Mouse (Mus musculus) heart, embryonic 10.5 days (tissue): ENCODE measurements at regions not wholly inside any gene's neighbourhood (a gene's known extent, or its start where the extent isn't known, plus 50 kb on each side); places are given as distances from the start of the nearest gene placed in this dataset.

Experiments
- DNase-seq: peaks from one replicate; pipeline ENCODE4 v3.0.0-alpha.2; 2017; ENCODE audit warnings: low spot score
- H3K27ac ChIP-seq: fragments of 300-500 bp; sonication (generic); 2 replicates; pipeline ENCODE4 v1.5.1; 2016; ENCODE audit warnings: mild to moderate bottlenecking
- H3K27me3 ChIP-seq: fragments of 300-500 bp; sonication (generic); 2 replicates; pipeline ENCODE4 v1.6.1; 2016; ENCODE audit warnings: mild to moderate bottlenecking; ENCODE audit not compliant: poor library complexity, insufficient read depth, severe bottlenecking
- H3K36me3 ChIP-seq: fragments of 300-500 bp; sonication (generic); 2 replicates; pipeline ENCODE4 v1.6.1; 2016; ENCODE audit warnings: mild to moderate bottlenecking, moderate library complexity
- H3K4me1 ChIP-seq: fragments of 300-500 bp; sonication (generic); 2 replicates; pipeline ENCODE4 v1.6.1; 2016; ENCODE audit warnings: mild to moderate bottlenecking
- H3K4me3 ChIP-seq: fragments of 300-500 bp; sonication (generic); 2 replicates; pipeline ENCODE4 v1.5.1; 2016; ENCODE audit warnings: mild to moderate bottlenecking, moderate library complexity
- H3K9me3 ChIP-seq: fragments of 300-500 bp; sonication (generic); 2 replicates; pipeline ENCODE4 v1.6.1; 2016; ENCODE audit warnings: mild to moderate bottlenecking, moderate library complexity
- WGBS: fragments of 180-500 bp; shearing (Covaris S2); methylation state at CpG from one replicate; pipeline ENCODE4 v1.1.7; 2016; 5-methylcytosine and 5-hydroxymethylcytosine counted together

GRCm38 (mm10) chr1:73857497-73857896 lies 266.8 kb downstream of the Tns1 start:
- 58% methylated on average over 5 of the region's 5 CpGs for WGBS
- H3K36me3 ChIP-seq: no peaks in the 10 kb centered on the region
- H3K27me3 ChIP-seq: peaks cover 10% of the 10 kb centered on the region
- peaks cover 4% of the 10 kb centered on the region for H3K4me1 ChIP-seq
- no peak for DNase-seq
- H3K4me3 ChIP-seq: no peak overlapping the region
- H3K27ac ChIP-seq: no peak overlapping the region
- no peaks in the 10 kb centered on the region for H3K9me3 ChIP-seq

GRCm38 (mm10) chr1:73856811-73857210 lies 267.4 kb downstream of the Tns1 start:
- no peaks in the 10 kb centered on the region for H3K9me3 ChIP-seq
- peaks cover 10% of the 10 kb centered on the region for H3K27me3 ChIP-seq
- no peaks in the 10 kb centered on the region for H3K36me3 ChIP-seq
- no peak overlapping the region for H3K4me3 ChIP-seq
- H3K4me1 ChIP-seq: no peaks in the 10 kb centered on the region
- WGBS: 87% methylated on average over 7 of the region's 7 CpGs
- no peak for DNase-seq
- no peak overlapping the region for H3K27ac ChIP-seq

- H3K4me1 ChIP-seq: no peaks in the 10 kb centered on the region
- peaks cover 10% of the 10 kb centered on the region; the same call in 1 of the 2 replicates for H3K27me3 ChIP-seq
- DNase-seq: no peak
- no peaks in the 10 kb centered on the region for H3K9me3 ChIP-seq
- 86% methylated on average over 4 of the region's 4 CpGs for WGBS
- H3K27ac ChIP-seq: no peak overlapping the region
- no peaks in the 10 kb centered on the region for H3K36me3 ChIP-seq
- no peak overlapping the region for H3K4me3 ChIP-seq
These were observed 268.9 kb downstream of the Tns1 start for GRCm38 (mm10) chr1:73855306-73855705.

- H3K4me1 ChIP-seq: no peaks in the 10 kb centered on the region
- WGBS: 84% methylated on average over 11 of the region's 11 CpGs
- no peak for DNase-seq
These were observed 270.4 kb downstream of the Tns1 start for GRCm38 (mm10) chr1:73853851-73854250.

GRCm38 (mm10) chr1:73850173-73851014 lies 273.9 kb downstream of the Tns1 start:
- no peak overlapping the region for H3K27ac ChIP-seq
- 0 out of 2 replicates have a peak, but pooled peaks cover 3% of the 10 kb centered on the region for H3K4me1 ChIP-seq
- no peaks in the 10 kb centered on the region for H3K36me3 ChIP-seq
- 82% methylated on average over 11 of the region's 11 CpGs for WGBS
- no peak overlapping the region for H3K4me3 ChIP-seq
- DNase-seq: no peak
- H3K27me3 ChIP-seq: peaks cover 11% of the 10 kb centered on the region; the same call in 1 of the 2 replicates
- no peaks in the 10 kb centered on the region for H3K9me3 ChIP-seq

More at GRCm38 (mm10) chr1:73853851-73854250, 270.4 kb downstream of the Tns1 start:
- H3K27ac ChIP-seq: no peak overlapping the region
- H3K36me3 ChIP-seq: no peaks in the 10 kb centered on the region
- H3K27me3 ChIP-seq: peaks cover 15% of the 10 kb centered on the region; the same call in 1 of the 2 replicates
- no peak overlapping the region for H3K4me3 ChIP-seq
- H3K9me3 ChIP-seq: no peaks in the 10 kb centered on the region

GRCm38 (mm10) chr1:73848370-73848769 lies 275.9 kb downstream of the Tns1 start:
- WGBS: 60% methylated on average over 3 of the region's 3 CpGs
- no peaks in the 10 kb centered on the region for H3K36me3 ChIP-seq
- no peak overlapping the region for H3K27ac ChIP-seq
- no peak overlapping the region for H3K4me3 ChIP-seq
- peaks cover 19% of the 10 kb centered on the region; the same call in 1 of the 2 replicates for H3K27me3 ChIP-seq
- H3K9me3 ChIP-seq: no peaks in the 10 kb centered on the region
- 0 out of 2 replicates have a peak, but pooled peaks cover 3% of the 10 kb centered on the region for H3K4me1 ChIP-seq
- DNase-seq: no peak

- Histone ChIP-seq H3K9me3 (no peaks in the 10 kb centered on the region), H3K4me3 (no peak overlapping the region), H3K27ac (no peak overlapping the region), H3K36me3 (no peaks in the 10 kb centered on the region), H3K4me1 (0 out of 2 replicates have a peak, but pooled peaks cover 3% of the 10 kb centered on the region), H3K27me3 (peaks cover 19% of the 10 kb centered on the region; the same call in 1 of the 2 replicates)
- no peak for DNase-seq
- 52% methylated on average over 3 of the region's 3 CpGs for WGBS
These were observed 277.1 kb downstream of the Tns1 start for GRCm38 (mm10) chr1:73847126-73847525.

GRCm38 (mm10) chr1:73845115-73845514 lies 279.1 kb downstream of the Tns1 start:
- H3K4me3 ChIP-seq: no peak overlapping the region
- no peak for DNase-seq
- no peaks in the 10 kb centered on the region for H3K9me3 ChIP-seq
- no peak overlapping the region for H3K27ac ChIP-seq
- H3K4me1 ChIP-seq: 0 out of 2 replicates have a peak, but pooled peaks cover 3% of the 10 kb centered on the region
- WGBS: 84% methylated on average over 5 of the region's 5 CpGs
- no peaks in the 10 kb centered on the region for H3K36me3 ChIP-seq
- peaks cover 26% of the 10 kb centered on the region; the same call in 1 of the 2 replicates for H3K27me3 ChIP-seq

- Histone ChIP-seq H3K9me3 (no peaks in the 10 kb centered on the region), H3K4me3 (no peak overlapping the region)
- WGBS: 77% methylated on average over 3 of the region's 3 CpGs
These were observed 279.7 kb downstream of the Tns1 start for GRCm38 (mm10) chr1:73844574-73844973.

GRCm38 (mm10) chr1:73839351-73839750 lies 284.9 kb downstream of the Tns1 start:
- 57% methylated on average over 2 of the region's 2 CpGs for whole genome bisulfite sequencing
- H3K9me3 ChIP-seq: no peaks in the 10 kb centered on the region
- no peak overlapping the region for H3K4me3 ChIP-seq

More at GRCm38 (mm10) chr1:73844574-73844973, 279.7 kb downstream of the Tns1 start:
- no peak for DNase-seq
- H3K27me3 ChIP-seq: peaks cover 28% of the 10 kb centered on the region; the same call in 1 of the 2 replicates
- no peak overlapping the region for H3K27ac ChIP-seq
- no peaks in the 10 kb centered on the region for H3K36me3 ChIP-seq
- H3K4me1 ChIP-seq: 0 out of 2 replicates have a peak, but pooled peaks cover 3% of the 10 kb centered on the region

GRCm38 (mm10) chr1:73836680-73837079 lies 287.6 kb downstream of the Tns1 start:
- H3K4me1 ChIP-seq: peaks cover 4% of the 10 kb centered on the region
- H3K9me3 ChIP-seq: no peaks in the 10 kb centered on the region
- H3K4me3 ChIP-seq: no peak overlapping the region
- DNase-seq: no peak
- H3K27ac ChIP-seq: no peak overlapping the region
- no peaks in the 10 kb centered on the region for H3K36me3 ChIP-seq
- H3K27me3 ChIP-seq: peaks cover 19% of the 10 kb centered on the region; the same call in 1 of the 2 replicates

More at GRCm38 (mm10) chr1:73839351-73839750, 284.9 kb downstream of the Tns1 start:
- no peak overlapping the region for H3K27ac ChIP-seq
- no peak for DNase-seq
- peaks cover 4% of the 10 kb centered on the region for H3K4me1 ChIP-seq
- no peaks in the 10 kb centered on the region for H3K36me3 ChIP-seq
- H3K27me3 ChIP-seq: peaks cover 19% of the 10 kb centered on the region; the same call in 1 of the 2 replicates

- Histone ChIP-seq H3K27ac (no peak overlapping the region), H3K4me1 (peaks cover 4% of the 10 kb centered on the region), H3K36me3 (no peaks in the 10 kb centered on the region), H3K4me3 (no peak overlapping the region), H3K9me3 (no peaks in the 10 kb centered on the region), H3K27me3 (peaks cover 12% of the 10 kb centered on the region; the same call in 1 of the 2 replicates)
- 77% methylated on average over 1 of the region's 1 CpGs for WGBS
- DNase-seq: no peak
These were observed 289.7 kb downstream of the Tns1 start for GRCm38 (mm10) chr1:73834566-73834965.

GRCm38 (mm10) chr1:73830486-73831132 lies 293.6 kb downstream of the Tns1 start:
- no peak overlapping the region for H3K27ac ChIP-seq
- WGBS: 78% methylated on average over 9 of the region's 9 CpGs
- H3K4me3 ChIP-seq: no peak overlapping the region
- H3K27me3 ChIP-seq: 0 out of 2 replicates have a peak, but pooled peaks cover 13% of the 10 kb centered on the region
- no peaks in the 10 kb centered on the region for H3K36me3 ChIP-seq
- no peaks in the 10 kb centered on the region for H3K9me3 ChIP-seq
- peaks cover 20% of the 10 kb centered on the region for H3K4me1 ChIP-seq
- DNase-seq: no peak
